Mouse (Mus musculus) left cerebral cortex, adult 18-20 months (tissue): Measurements from ENCODE around the gene Tpst2. TPM values are rescaled to one million over a fixed set of nuclear protein-coding genes. Genes with fewer than 3 reads are reported as not detected.

Source experiments
- DNase-seq, 2 experiments: peaks; one replicate each; pipeline ENCODE4 v3.0.0; 2021 to 2022; ENCODE audit warnings: low spot score in 2 of 2, mixed read lengths in 1 of 2
- total RNA-seq, 2 experiments: library from RNA; stranded (reverse); gene quantifications; 2 replicates each; pipeline ENCODE4 v1.2.3; 2021

The Tpst2 gene
- total RNA-seq, 2 experiments from 2014 or later, result 29.6 to 39.3 TPM

- DNase-seq, result no peak
Observed at GRCm38 (mm10) chr5:112280863-112281660, 4.6 kb downstream of the Tpst2 start.

- no peak for DNase-seq
Observed at GRCm38 (mm10) chr5:112281676-112282075, 5.2 kb downstream of the Tpst2 start.

- DNase-seq, result no peak
Observed at GRCm38 (mm10) chr5:112282123-112282779, 5.8 kb downstream of the Tpst2 start.

GRCm38 (mm10) chr5:112282780-112283482, 6.4 kb downstream of the Tpst2 start:
- no peak for DNase-seq

- DNase-seq, result no peak
Observed at GRCm38 (mm10) chr5:112283543-112284202, 7.2 kb downstream of the Tpst2 start.

GRCm38 (mm10) chr5:112284203-112284582, 7.7 kb downstream of the Tpst2 start:
- no peak for DNase-seq

- DNase-seq, result no peak
Observed at GRCm38 (mm10) chr5:112285548-112286085, 9.1 kb downstream of the Tpst2 start.

GRCm38 (mm10) chr5:112286608-112286983, 10.1 kb downstream of the Tpst2 start:
- no peak for DNase-seq

GRCm38 (mm10) chr5:112286984-112287641, 10.6 kb downstream of the Tpst2 start:
- DNase-seq, result no peak

- no peak for DNase-seq
Observed at GRCm38 (mm10) chr5:112287652-112288051, 11.2 kb downstream of the Tpst2 start.

- DNase-seq, result no peak
Observed at GRCm38 (mm10) chr5:112288193-112289141, 12.0 kb downstream of the Tpst2 start.

- no peak for DNase-seq
Observed at GRCm38 (mm10) chr5:112289236-112289635, 12.7 kb downstream of the Tpst2 start.

GRCm38 (mm10) chr5:112289819-112290535, 13.5 kb downstream of the Tpst2 start:
- no peak for DNase-seq

GRCm38 (mm10) chr5:112290536-112290880, 14.0 kb downstream of the Tpst2 start:
- DNase-seq, result no peak

- DNase-seq, result no peak
Observed at GRCm38 (mm10) chr5:112291866-112292265, 15.4 kb downstream of the Tpst2 start.

GRCm38 (mm10) chr5:112292343-112292980, 16.0 kb downstream of the Tpst2 start:
- DNase-seq, result no peak

GRCm38 (mm10) chr5:112293800-112294199, 17.3 kb downstream of the Tpst2 start:
- DNase-seq, result no peak

- DNase-seq, result no peak
Observed at GRCm38 (mm10) chr5:112294696-112295095, 18.2 kb downstream of the Tpst2 start.
